Mouse (Mus musculus): ENCODE results near the gene Prrg4. TPM values are rescaled to one million over a fixed set of nuclear protein-coding genes. Genes with fewer than 3 reads are reported as not detected.
A peak's percentile ranks its signal among the peaks of the same experiment; 100 is the strongest.
"Not testable (repeated sequence)": the region's sequence is repeated elsewhere in the genome, so short reads cannot be mapped to it uniquely, and the experiment has no call there.

Prrg4 gene
- polyA plus RNA-seq (2012; rRNA removed): 5.0 and 5.5 TPM in 2 replicates

DNA sequence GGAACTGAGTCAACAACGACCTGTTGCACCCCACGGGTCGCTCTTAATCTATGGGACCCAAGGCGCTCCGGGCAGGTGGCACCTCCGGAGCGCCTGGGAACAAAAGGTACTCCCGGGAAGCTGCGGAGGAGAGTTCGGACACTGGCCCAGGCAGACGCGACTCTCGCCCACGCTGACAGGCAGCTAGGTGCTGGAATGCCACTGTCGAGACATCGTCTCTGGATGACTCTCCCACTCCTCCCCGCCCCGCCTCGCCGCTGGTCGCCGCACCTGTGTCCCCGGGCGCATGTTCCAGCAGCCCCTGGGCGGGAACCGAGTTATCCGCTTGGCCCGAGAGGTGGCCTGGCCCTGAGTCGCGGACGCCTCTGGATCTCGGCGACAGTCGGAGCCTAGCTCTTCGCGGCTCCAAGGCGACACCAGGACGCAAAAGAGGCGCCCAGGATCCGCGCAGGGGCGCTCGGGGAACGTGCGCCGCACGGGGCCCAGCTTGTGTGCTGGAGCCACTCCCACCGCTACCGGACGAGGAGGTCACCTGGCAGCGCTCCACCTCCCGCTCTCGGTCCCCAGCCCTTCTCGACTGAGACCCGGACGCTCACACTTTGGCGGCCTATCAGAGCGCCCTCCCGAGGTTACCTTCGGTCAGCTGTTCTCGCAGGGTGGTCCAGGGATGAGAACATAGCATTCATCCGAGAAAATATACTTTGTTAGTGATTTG lies at the start of gene Prrg4:
Gene Prrg4, minus strand, starts transcription at position 601 of the 715 bp plus-strand sequence.
- peak; percentile 71 for DNase-seq (ENCODE audit: low spot score)

DNA sequence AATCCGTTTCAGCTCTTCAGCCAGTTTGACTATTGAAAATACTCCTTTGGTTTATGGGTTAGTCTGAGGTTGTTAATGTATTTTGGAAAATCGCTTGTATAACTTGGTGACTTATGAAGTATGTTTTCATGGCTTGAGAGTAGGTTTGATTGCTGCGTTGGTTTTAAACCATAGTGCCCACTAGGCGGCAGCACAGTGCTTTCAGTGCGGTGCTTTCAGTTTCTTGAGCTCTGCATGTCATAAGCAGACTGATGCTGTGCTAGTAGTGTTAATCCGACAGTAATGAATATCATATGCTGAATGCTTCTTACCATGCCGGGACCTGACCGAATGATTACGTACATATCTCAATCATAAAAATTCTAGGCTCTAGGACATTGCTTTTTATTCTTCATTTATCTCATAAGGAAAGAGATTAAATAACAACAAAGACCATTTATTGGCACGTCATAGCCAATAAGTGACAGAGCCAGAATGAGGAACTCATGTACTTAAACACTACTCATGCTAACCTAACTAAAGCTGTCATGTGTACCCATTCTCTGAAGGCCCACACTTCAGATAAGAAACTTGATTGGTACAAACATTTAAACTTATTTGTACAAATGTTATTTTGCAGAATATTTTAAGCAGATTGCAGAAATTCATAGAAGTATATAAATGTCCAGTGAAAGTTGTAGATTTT lies 38.3 kb upstream of the Prrg4 start:
- DNase-seq (ENCODE audit: low spot score): peak; percentile 41

DNA sequence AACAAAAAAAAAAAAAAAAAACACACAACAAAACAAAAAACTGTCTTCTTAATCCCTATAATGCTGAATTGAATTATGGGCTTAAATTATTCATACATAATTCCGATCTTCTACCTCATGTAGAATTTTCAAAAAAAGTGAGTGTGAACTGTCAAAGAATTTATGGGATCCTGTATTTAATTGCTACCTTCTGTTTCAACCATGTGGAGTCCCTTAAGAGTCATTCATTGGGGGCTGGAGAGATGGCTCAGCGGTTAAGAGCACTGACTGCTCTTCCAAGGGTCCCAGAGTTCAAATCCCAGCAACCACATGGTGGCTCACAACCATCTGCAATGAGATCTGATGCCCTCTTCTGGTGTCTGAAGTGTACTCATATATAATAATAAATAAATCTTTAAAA lies 37.7 kb upstream of the Prrg4 start:
- not testable (repeated sequence) for DNase-seq (ENCODE audit: low spot score)

DNA sequence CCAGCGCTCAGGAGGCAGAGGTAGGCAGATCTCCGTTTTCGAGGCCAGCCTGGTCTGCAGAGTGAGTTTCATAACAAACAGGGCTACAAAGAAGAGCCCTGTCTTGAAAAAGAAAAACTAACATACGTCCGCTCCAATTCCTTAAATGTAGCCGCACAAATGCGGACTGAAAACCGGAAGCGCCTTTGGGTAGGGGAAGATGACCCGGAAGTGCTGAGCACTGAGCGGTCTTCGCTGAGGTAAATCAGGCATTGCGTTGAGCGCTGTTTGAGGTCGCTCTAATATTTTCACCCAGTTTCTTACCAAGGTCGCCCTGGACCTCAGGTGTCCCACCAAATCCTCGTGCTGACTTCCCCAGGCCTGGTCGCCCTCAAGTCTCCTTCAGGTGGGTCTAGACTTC lies 36.4 kb upstream of the Prrg4 start:
- no peak for DNase-seq (ENCODE audit: low spot score)

DNA sequence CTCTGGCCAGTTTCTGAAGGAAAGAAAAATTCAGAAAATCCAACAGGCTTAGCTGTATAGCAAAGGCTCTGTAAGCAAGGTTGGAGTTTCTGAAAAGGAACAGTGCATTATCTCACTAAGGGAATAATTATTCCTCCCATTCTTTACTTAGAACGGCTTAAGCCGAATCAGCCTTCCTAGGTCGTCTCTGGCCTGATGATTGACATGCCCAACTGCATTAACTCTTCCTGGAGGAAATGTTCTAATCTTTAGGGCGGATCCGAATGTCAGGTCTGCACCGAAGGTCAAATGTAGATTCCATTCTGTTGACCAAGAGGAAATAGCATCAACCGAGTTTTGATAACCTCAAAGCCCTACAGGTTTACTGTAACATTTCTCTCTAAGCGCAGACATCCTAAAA lies 29.1 kb upstream of the Prrg4 start:
- no peak for DNase-seq (ENCODE audit: low spot score)

DNA sequence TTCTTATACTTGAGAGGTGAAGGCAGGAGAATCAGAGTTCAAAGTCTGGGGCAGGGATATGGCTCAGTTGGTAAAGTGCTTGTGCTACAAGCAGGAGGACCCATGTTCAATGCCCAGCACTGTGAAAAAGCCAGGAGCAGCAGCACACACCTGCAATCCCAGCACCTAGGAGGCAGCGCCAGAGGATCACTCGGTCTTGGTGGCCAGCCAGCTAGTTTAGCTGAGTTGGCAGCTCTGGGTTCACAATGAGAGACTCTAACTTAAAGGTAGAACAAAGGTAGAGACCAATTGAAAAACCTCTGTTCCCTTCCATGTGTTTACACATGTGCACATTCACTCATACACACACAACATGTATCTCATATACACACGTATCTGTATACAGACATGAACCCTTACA lies 19.4 kb upstream of the Prrg4 start:
- no peak for DNase-seq (ENCODE audit: low spot score)

DNA sequence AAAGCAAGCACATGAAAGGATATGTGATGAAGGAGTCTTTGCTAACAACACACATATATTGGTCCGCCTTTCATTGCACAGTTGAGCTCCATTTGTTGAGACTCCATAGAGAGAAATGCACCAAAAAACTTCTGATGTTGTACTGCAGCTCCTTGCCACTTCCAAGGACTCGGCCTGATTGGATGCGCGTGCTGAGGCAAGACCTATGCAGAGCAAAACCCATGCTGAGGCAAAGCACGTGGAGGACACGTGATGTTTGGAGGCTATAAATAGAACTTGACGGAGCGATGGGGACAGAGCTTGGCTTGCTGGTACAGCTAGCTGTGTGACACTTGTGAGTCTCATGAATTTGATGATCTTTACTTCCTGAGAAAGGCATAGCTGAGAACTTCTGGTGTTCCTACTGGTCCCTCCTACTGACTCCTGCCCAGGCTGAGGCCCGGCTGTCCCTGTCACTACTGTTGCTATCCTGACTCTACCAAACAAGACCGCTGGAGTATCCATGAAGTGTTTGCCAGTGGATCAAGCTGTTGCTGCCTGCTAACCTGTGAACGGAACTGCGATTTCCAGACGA lies 17.7 kb upstream of the Prrg4 start, which contains the start of gene Ccdc73:
Gene Ccdc73, plus strand, starts transcription at position 524 of the 574 bp plus-strand sequence.
- no peak for DNase-seq (ENCODE audit: low spot score)

DNA sequence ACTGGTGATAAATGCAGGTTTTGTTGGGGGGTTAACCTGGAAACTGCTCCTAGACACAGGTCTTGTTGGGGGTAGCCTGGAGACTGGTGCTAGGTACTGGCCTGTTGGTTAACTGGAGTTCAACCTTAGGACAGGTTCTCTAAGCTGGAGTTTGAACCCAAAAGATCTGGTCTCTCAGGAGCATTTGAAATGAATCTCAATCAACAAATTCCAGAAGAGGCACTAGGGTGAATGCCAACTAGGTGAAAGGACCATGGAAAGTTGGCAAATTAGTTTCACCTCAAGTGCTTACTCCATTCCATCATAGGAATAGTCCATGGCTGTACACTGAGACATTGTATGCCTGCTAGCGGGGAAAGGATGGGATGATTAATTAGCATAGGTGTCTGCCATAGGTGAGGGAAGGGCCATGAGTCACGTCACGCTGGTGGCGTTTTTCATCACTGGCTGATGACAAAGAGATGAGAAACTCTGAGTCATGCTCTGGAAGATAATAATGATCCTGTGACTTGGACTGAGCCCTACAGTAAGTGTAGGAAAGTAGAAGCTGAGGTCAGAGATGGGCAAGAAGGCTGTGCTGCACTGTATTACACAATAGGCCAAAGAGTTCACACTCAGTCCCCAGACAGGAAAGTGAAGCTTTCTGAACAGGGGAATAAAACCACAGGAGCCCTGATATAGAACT lies 14.6 kb upstream of the Prrg4 start:
- no peak for DNase-seq (ENCODE audit: low spot score)

DNA sequence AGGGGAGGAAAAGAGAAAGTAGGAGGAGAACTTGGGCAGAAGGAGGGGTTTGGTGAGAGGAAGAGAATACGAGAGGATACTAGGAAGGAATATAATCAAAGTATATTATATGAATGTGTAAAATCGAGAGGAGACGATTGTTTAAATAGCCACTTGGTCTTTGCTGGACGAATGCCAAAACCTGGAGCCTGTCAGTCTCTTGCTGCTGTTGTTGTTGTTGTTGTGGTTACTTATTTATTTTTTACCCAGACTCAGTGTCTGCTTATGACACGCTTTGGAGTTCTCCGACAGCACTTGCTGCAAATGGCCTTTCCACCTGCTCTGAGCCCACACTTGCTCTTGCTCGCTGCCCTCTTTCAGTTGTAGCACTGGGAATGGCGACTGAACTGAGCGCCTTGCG lies 10.8 kb upstream of the Prrg4 start:
- DNase-seq (ENCODE audit: low spot score): no peak

DNA sequence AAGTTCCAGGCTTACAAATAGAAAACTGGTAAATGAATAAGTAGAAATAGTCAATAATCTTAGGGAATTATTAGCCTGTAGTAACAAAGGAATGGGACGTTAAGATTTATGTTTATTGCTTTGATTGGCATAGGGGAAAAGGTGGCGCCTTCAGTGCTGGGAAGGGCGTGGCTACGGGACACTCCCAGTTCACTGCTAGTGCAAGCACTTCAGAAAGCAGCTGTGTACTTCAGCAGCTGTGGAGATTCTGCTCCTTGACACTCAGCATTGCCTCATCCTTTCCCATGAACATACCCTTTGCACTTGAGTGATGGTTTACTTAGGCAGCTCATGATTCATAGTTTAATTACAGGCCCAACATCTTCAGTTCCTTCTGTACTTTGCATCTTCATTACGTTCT lies 9.4 kb upstream of the Prrg4 start:
- no peak for DNase-seq (ENCODE audit: low spot score)

DNA sequence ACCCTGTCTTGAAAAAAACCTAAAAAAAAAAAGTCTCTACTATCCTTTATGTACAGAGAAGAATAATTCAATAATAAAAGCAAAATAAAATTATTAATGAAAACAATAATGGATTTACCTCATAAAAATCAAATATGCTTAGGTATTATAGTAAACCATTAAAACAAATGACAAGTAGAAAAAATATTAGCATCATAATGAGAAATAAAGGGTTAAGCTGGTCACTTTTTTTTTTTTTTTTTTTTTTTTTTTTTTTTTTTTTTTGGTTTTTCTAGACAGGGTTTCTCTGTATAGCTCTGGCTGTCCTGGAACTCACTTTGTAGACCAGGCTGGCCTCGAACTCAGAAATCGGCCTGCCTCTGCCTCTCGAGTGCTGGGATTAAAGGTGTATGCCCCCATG lies 8.4 kb upstream of the Prrg4 start:
- not testable (repeated sequence) for DNase-seq (ENCODE audit: low spot score)

DNA sequence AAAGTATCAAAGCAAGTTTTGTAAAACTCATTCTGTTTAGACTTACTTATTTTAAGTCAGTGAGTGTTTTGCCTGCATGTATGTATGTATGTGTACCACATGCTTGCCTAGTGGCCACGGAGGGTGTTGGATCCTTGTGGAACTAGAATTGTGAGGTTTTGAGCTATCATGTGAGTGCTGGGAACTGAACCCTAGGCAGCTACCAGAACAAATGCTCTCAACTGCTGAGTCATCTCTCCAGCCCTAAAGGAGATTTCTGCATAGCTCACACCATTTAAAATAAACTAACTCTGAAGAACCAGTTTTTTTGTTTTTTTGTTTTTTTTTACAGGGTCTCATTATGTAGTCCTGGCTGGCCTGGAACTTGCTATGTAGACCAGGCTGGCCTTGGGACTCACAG lies 6.5 kb upstream of the Prrg4 start:
- no peak for DNase-seq (ENCODE audit: low spot score)

DNA sequence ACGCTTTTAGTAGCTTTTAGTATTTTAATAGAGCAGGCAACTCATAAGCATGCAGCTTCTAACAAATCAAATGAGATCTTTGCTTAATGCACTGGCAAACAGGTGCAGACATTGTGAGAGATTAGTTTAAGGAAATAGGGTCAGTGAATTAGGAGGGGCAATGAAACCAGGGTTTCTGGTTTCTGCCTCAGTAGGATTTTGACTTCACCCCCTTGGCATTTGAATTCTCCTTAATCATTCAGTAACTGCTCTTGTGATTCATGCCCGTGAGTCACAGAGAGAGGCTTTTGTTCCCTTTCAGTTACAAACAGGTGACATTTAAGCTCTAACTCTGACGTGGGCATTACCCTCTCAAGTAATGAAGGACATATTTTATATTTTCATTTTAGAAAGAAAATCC lies 6.1 kb upstream of the Prrg4 start:
- DNase-seq (ENCODE audit: low spot score): no peak

DNA sequence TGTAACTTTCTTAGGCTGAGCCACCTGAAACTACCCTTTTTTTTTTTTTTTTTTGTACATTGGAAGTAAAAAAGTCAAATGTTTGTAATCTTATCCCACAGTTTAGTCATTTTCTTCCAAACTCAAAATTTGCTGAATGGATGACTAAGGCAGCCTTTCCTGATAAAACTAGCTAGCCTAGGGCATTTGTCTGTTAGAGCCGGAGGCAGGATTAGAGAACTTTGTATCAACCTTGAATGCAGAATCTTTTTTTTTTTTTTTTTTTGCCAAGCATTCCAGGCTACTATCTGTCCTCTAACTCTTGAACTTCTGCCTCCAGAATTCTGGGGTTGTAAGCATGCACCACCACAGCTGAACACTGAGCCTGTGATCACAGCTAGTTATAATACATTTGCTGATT lies 5.2 kb upstream of the Prrg4 start:
- DNase-seq (ENCODE audit: low spot score): no peak

DNA sequence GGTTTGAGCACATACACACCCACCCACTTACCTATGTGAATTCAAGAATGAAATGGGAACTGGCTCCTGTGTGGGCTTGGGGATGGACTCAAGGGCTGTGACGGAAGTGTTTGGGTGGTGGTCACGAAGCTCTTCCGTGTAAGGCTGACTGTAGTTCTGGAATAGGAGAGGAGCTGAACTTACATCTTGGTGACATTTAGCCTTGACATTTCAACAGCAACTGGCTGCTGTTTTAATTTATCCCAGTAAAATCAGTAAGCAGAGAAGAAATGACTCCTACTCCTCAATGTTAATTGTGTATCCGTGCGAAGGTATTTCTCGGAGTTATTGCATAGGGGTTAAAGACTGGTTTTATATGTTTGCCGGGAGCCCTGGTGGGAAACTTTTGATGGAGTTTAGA lies 2.9 kb upstream of the Prrg4 start:
- no peak for DNase-seq (ENCODE audit: low spot score)

DNA sequence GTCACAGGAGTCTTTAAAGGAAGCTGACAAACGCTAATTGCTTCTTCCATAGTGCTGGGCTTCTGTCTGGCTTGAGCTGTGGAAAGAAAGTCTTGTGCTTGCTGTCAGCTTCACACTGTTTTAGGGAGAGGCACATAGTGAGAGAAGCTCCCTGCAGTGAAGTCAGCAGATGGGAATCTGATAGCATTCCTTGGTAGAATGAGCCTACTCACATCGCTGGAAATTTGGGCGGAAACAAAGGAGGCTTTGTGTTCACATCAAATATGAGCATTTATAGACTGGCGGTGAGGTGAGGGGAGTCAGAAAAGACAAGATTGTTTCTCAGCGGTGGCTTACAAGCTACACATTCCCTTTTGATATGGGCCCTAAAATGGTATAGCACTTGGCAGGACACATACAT lies 2.0 kb upstream of the Prrg4 start:
- DNase-seq (ENCODE audit: low spot score): no peak

DNA sequence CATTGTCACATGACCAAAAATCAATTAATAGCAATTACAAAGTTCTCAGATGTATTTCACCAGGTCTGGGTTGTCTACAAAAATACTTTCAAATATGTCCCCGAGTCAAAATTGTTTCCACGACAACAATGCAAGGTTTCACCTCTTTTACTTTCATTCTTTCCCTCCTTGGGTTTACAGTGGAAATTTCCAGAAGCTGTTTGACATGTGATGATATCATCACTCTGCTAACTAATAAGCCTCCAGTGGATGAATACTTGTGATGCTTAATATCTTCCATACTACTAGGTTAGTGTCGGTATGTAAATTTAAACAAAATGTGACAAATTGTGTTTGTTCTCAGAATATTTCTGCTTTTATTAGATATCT lies 299 bp upstream of the Prrg4 start:
- no peak for DNase-seq (ENCODE audit: low spot score)

DNA sequence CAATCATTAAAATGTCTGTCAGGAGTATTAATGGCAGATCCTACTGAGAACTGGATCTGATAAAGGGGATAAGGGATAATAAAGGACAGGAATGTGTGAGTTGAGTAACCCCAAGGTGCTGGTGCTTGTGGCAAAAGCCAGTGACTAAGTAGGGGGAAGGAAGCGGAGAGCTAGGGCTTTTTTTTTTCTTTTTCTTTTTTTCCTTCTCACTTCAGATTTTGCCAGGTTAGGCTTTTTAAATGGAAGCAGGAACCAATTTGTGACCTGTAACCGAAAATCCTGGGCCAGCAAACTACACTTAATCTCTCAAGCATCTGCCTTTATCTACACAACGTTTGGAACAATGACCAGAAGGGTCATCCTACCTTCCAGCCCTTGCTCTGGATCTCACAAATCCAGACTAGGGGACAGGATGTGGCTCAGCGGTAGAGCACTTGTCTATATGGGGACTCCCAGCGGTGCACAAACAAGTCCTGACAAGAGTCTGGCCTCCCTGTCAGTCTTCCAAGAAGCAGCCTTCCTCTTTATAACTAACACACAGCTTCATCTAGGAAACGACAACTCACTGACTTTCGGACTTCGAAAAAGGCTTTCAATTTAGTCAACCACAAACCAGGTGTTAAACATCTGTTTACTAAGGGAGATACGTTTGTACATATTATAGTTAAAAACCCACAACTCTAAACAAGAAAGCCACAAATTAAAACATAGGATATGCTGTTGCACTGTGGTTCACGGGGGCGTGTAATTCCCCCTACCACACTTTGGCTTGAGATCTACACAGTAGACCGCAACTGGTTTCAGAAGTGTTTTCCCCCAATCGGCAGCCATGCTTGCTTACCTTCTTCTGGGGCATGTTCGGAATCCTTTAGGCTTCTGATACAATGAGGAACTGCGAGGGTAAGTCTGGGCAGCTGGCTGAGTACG lies 1.2 kb downstream of the Prrg4 start:
- DNase-seq (ENCODE audit: low spot score): no peak

DNA sequence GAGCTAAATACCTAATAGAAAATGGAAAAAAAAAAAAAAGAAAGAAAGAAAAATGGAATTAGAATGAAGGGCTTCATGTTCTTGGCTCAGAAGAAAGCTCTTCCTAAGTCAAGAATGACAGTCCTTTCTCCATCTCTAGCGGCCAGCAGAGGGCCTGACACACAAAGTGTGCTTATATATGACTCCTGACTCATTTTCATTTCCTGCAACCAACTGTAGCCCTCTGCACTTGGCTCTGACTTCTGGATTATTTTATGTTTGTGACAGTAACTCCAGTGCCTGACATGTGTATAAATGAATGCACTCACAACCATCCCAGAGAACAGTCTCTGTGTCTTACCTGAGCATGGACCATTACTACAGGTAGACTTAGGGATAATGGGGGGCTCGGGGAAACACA lies 2.0 kb downstream of the Prrg4 start:
- DNase-seq (ENCODE audit: low spot score): no peak

DNA sequence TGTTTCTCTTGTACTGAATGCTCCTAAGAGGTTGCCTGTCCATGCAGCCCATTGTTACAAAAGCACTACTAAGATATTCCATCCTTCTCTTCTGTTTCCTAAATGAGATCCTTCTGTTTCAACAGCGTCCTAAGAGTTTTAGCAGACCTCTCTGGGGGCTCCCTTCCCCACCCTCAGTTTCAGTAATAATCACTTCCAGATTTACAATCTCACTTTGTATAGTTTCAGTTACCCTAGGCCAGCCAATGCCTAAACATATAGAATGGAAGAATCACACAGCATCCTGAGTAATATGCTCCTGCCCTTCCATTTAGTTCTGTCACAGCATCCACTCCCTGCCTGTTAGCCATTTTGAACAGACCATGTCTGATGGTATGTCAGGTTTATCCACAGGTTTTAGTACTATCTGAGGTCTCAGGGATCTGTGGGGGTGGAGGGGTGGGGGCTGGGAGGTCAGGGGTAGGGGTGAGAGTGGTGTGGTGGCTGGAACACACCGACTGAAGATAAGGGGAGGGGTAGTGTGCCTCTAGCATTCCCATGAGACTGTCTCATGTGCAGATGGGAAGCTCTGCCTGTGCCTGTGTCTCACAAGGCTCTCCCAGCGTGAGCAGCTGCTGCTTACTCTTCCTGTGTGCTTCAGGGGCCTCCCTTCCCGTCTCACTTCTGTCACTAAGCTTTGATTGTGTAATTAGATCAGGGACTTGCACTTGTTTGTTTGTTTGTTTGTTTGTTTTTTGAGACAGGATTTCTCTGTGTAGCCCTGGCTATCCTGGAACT lies 2.9 kb downstream of the Prrg4 start:
- DNase-seq (ENCODE audit: low spot score): no peak

DNA sequence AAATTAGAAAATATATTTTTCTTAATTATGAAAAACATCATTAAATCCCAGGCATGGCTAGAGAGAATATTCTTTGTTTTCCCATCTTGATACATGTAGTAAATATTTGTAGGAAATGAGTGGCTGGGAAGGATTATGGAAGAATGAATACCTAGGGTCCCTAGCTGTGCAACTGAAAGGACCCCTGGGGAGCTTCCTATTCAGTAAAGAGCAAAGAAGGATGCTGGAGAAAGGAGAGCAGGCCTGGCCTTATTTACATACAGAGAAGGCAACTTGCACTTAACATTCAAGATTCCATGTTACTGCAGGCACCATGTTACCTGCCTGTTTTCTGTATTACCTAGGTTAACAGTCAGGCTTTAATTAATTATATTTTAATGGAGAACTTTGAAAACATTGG lies 7.1 kb downstream of the Prrg4 start:
- no peak for DNase-seq (ENCODE audit: low spot score)
